Mouse (Mus musculus): ENCODE measurements around the gene Krt81. TPM values are rescaled to one million over a fixed set of nuclear protein-coding genes. Genes with fewer than 3 reads are reported as not detected.

The Krt81 gene
- not detected for total RNA-seq (2021)
- long read RNA-seq, experiment 1 = 0 reads
- long read RNA-seq, experiment 2 = 0 reads

- DNase-seq (ENCODE audit: low spot score in 2 of 2) = no peak
Measured at GRCm38 (mm10) chr15:101463651-101464050, at the start of gene Krt81. Gene Krt81 (minus strand): TSS chr15:101463751.

GRCm38 (mm10) chr15:101508247-101508646, 44.7 kb upstream of the Krt81 start:
- DNase-seq (ENCODE audit: low spot score in 2 of 2) = no peak

- no peak for DNase-seq (ENCODE audit: low spot score in 2 of 2)
Measured at GRCm38 (mm10) chr15:101506896-101507758, 43.6 kb upstream of the Krt81 start.

GRCm38 (mm10) chr15:101497181-101497580, 33.6 kb upstream of the Krt81 start:
- peak in 1 of 2 experiments; percentile 27 for DNase-seq (ENCODE audit: low spot score in 2 of 2)

- DNase-seq (ENCODE audit: low spot score in 2 of 2) = no peak
Measured at GRCm38 (mm10) chr15:101495266-101495665, 31.7 kb upstream of the Krt81 start.

- DNase-seq (ENCODE audit: low spot score in 2 of 2) = no peak
Measured at GRCm38 (mm10) chr15:101494203-101494602, 30.7 kb upstream of the Krt81 start.

- no peak for DNase-seq (ENCODE audit: low spot score in 2 of 2)
Measured at GRCm38 (mm10) chr15:101493713-101494112, 30.2 kb upstream of the Krt81 start.

- no peak for DNase-seq (ENCODE audit: low spot score in 2 of 2)
Measured at GRCm38 (mm10) chr15:101492718-101493117, 29.2 kb upstream of the Krt81 start.

- no peak for DNase-seq (ENCODE audit: low spot score in 2 of 2)
Measured at GRCm38 (mm10) chr15:101491431-101491830, 27.9 kb upstream of the Krt81 start, which contains the start of gene Krt83. Gene Krt83 (minus strand): TSS chr15:101491512.

GRCm38 (mm10) chr15:101485911-101486635, 22.5 kb upstream of the Krt81 start:
- DNase-seq (ENCODE audit: low spot score in 2 of 2) = no peak

GRCm38 (mm10) chr15:101484939-101485338, 21.4 kb upstream of the Krt81 start:
- DNase-seq (ENCODE audit: low spot score in 2 of 2) = no peak

- DNase-seq (ENCODE audit: low spot score in 2 of 2) = no peak
Measured at GRCm38 (mm10) chr15:101483646-101484045, 20.1 kb upstream of the Krt81 start.

- no peak for DNase-seq (ENCODE audit: low spot score in 2 of 2)
Measured at GRCm38 (mm10) chr15:101482056-101482455, 18.5 kb upstream of the Krt81 start.

- no peak for DNase-seq (ENCODE audit: low spot score in 2 of 2)
Measured at GRCm38 (mm10) chr15:101479666-101480060, 16.1 kb upstream of the Krt81 start.

- DNase-seq (ENCODE audit: low spot score in 2 of 2) = peak in 1 of 2 experiments; percentile 13
Measured at GRCm38 (mm10) chr15:101479007-101479665, 15.6 kb upstream of the Krt81 start.

GRCm38 (mm10) chr15:101472952-101473528, 9.5 kb upstream of the Krt81 start, which contains the start of gene Krt86:
Gene Krt86 (plus strand): TSS chr15:101473478.
- DNase-seq (ENCODE audit: low spot score in 2 of 2) = peak; percentile 18 to 22

- no peak for DNase-seq (ENCODE audit: low spot score in 2 of 2)
Measured at GRCm38 (mm10) chr15:101469093-101469492, 5.5 kb upstream of the Krt81 start.

- DNase-seq (ENCODE audit: low spot score in 2 of 2) = no peak
Measured at GRCm38 (mm10) chr15:101459283-101459682, 4.3 kb downstream of the Krt81 start.

GRCm38 (mm10) chr15:101458361-101458930, 5.1 kb downstream of the Krt81 start:
- DNase-seq (ENCODE audit: low spot score in 2 of 2) = no peak

GRCm38 (mm10) chr15:101455891-101456290, 7.7 kb downstream of the Krt81 start:
- no peak for DNase-seq (ENCODE audit: low spot score in 2 of 2)

GRCm38 (mm10) chr15:101455292-101455691, 8.3 kb downstream of the Krt81 start:
- DNase-seq (ENCODE audit: low spot score in 2 of 2) = no peak
